Mouse (Mus musculus) heart, postnatal 10 days (tissue): Measurements from ENCODE around the gene Pmfbp1. TPM values are rescaled to one million over a fixed set of nuclear protein-coding genes. Genes with fewer than 3 reads are reported as not detected.

ENCODE experiments used
- DNase-seq, 2 experiments: peaks; one replicate each; pipeline ENCODE4 v3.0.0; 2021
- intact Hi-C: fragments of 180-260 bp; cut with DNase I; formaldehyde crosslinking; loops from one replicate; pipeline ENCODE4 v1.15.1; 2025
- total RNA-seq, 2 experiments: library from RNA; stranded (reverse); gene quantifications; 2 replicates each; pipeline ENCODE4 v1.2.3; 2021

Gene Pmfbp1
- total RNA-seq, 2 experiments from 2014 or later = not detected

- intact Hi-C loops = no loop called here
- no peak for DNase-seq
Observed at GRCm38 (mm10) chr8:109586972-109587504, 93.2 kb downstream of the Pmfbp1 start.

- DNase-seq = no peak
- intact Hi-C loops = no loop called here
Observed at GRCm38 (mm10) chr8:109590901-109591300, 97.1 kb downstream of the Pmfbp1 start.

GRCm38 (mm10) chr8:109591367-109591766, 97.5 kb downstream of the Pmfbp1 start:
- intact Hi-C loops = no loop called here
- DNase-seq = no peak

GRCm38 (mm10) chr8:109592164-109592563, 98.3 kb downstream of the Pmfbp1 start:
- intact Hi-C loops = no loop called here
- no peak for DNase-seq

Other genes with a start within 250 kb of the Pmfbp1 start
- gene Dhx38, start 71.8 kb downstream of the Pmfbp1 start, total RNA-seq = 10 to 100 TPM; 18.0 to 18.6 TPM
- 1 to 10 TPM; 5.3 to 6.9 TPM for gene Txnl4b, start 71.9 kb downstream of the Pmfbp1 start, total RNA-seq
- 1 to 10 TPM; 2.6 to 4.5 TPM for gene Hp, start 85.1 kb downstream of the Pmfbp1 start, total RNA-seq
- gene Dhodh, start 114.6 kb downstream of the Pmfbp1 start, total RNA-seq = 10 to 100 TPM; 14.1 to 18.7 TPM
- gene Pkd1l3, start 120.5 kb downstream of the Pmfbp1 start, total RNA-seq = under 1 TPM in 1 of 2 experiments, not detected in 1; 0.26 TPM
- gene Ist1, start 199.2 kb downstream of the Pmfbp1 start, total RNA-seq = 10 to 100 TPM; 61.7 to 62.6 TPM
- gene Zfp821, start 211.5 kb downstream of the Pmfbp1 start, total RNA-seq = 10 to 100 TPM; 13.1 to 15.2 TPM
- 10 to 100 TPM; 34.7 to 36.7 TPM for gene Atxn1l, start 243.7 kb downstream of the Pmfbp1 start, total RNA-seq